Mouse (Mus musculus) splenic B cell, adult 2 months (primary cell): ENCODE data around the gene Cpxcr1.

Source experiments
- DNase-seq: peaks from one replicate; pipeline ENCODE4 v3.0.0-alpha.2; 2011; ENCODE audit warnings: low read depth, low spot score
- H3K27me3 ChIP-seq: 2 replicates; pipeline ENCODE4 v1.6.1; 2012; ENCODE audit warnings: mild to moderate bottlenecking, low read length, moderate library complexity, mixed read lengths; ENCODE audit not compliant: control insufficient read depth, poor library complexity, insufficient read depth, severe bottlenecking
- H3K36me3 ChIP-seq: 2 replicates; pipeline ENCODE4 v1.6.1; 2012; ENCODE audit warnings: mild to moderate bottlenecking, low read length, moderate library complexity, mixed read lengths; ENCODE audit not compliant: control insufficient read depth, poor library complexity, insufficient read depth, severe bottlenecking

Gene Cpxcr1

DNA sequence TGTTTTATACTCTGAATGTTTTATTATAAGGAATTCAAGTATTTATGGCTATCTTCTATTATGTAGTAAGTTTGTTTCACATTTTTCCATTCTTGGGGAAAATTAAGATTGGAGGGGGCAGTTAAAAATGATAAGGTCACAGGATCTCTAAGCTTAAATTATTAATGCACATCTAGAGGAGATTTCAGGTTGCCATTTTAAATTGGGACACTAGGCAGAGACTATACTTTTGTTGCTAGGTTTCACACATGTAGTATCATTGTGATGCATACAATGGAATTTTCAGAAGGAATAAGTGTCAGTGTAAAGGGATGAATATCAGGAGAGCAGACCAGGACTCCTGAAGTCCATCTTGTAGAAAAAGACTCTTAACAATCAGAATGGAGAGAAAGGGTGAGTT is at the start of gene Cpxcr1:
TSS of gene Cpxcr1 (plus strand) at position 301 of the 400 bp plus-strand sequence.
- no peaks in the 10 kb centered on the region for H3K36me3 ChIP-seq
- H3K27me3 ChIP-seq, result no peaks in the 10 kb centered on the region
- DNase-seq, result no peak
